Mouse (Mus musculus) mammary gland, adult 2 months (tissue): Measurements from ENCODE around the gene Gm20532. TPM values are rescaled to one million over a fixed set of nuclear protein-coding genes. Genes with fewer than 3 reads are reported as not detected.

Experiments used
- polyA plus RNA-seq: library from polyadenylated mRNA; depleted of rRNA; stranded (reverse); fragments of >200 nt; gene quantifications from 2 replicates; pipeline ENCODE4 v1.2.3, GENCODE M21; 2012; ENCODE audit warnings: low replicate concordance; rRNA removed

Gene Gm20532
- not detected in 2 replicates for polyA plus RNA-seq

DNA sequence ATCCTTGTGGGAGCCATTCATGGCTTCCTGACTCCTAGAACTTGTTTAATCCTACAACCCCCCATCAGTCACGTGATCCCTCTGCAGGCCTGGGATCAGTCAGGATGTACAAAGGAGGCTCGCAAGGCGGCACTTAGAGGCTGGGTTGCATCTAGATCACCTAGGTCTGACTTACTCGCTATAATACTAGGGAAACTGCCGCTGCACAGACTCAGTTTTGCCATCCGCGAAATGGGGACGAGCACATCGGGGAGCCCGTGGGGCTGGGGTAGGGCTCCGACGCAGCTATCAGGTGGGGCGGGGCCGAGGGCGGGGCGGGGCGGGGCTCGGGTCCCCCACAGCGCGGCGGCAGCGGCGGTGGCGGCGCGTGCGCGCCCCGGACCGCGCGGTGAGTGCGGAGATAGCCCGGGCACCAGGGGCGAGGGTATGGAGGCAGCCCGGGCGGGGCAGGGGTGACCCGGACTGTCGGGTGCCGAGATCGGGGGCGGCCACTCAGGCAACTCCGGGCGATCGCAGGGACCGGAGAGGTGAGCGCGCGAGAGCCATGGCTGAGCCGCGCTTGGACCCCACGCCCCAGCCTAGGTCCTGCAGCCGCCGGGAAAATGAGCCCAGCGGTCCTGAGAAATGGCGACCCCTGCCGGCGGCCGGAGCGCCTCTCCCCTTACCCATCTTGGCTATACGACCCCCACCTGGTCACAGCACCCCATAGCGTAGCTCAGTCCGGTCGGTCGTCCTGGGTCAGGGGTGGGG is at the start of gene Gm20532:
Gene Gm20532, plus strand, starts transcription at position 346 of the 750 bp plus-strand sequence.

DNA sequence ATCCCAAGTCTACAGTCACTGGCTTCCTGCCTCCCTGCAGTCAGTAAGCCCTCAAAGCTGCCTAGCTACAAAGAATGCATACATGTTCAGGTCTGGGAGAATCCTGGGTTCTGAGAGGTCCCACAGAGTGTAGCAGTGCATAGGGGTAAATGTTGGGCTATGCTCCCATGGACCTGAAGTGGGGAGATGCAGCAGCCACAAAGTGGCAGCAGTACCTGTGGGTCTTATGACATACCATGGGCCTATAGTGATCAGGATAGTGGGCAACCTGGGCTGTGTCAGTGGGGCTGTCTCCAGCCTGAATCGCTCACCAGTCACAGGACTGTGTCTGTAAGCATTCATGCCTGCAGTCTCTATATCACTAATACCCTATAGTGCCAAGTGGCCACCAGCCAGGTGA is 6.7 kb upstream of the Gm20532 start, which contains the start of gene Egfl7:
Gene Egfl7, plus strand, starts transcription at position 301 of the 400 bp plus-strand sequence.

GRCm38 (mm10) chr2:26603720-26604671 is 17.6 kb downstream of the Gm20532 start, which contains the start of gene Agpat2:
TSS of gene Agpat2 (minus strand) at chr2:26604417.

GRCm38 (mm10) chr2:26627921-26628739 is 41.7 kb downstream of the Gm20532 start, which contains the start of gene Fam69b:
TSS of gene Fam69b (plus strand) at chr2:26628457.

DNA sequence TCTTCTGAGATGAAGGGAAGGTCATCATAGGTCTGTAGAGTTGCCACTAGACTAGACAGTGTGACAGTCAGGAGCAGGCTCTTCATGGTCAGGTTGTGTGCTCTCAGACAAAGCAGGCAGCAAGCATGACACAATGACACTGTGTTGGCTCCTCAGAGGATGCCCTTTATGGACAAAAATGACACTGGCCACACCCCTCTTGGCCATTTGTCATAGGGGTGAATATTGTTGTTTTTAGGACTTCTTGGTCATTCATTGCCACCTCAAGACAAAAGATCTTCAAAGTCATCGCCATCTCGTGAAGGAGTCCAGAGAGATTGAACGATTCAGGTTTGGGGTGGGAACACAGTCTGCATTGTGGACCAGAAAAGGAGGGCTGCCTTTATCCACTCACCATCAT is 84.7 kb downstream of the Gm20532 start, which contains the start of gene Lcn4:
Gene Lcn4, minus strand, starts transcription at position 101 of the 400 bp plus-strand sequence.

Other genes starting within 250 kb of the Gm20532 start
- gene Dnlz, start 234.5 kb upstream of the Gm20532 start, polyA plus RNA-seq = 23.6 and 24.9 TPM in 2 replicates
- 6.2 and 11.1 TPM in 2 replicates for gene Card9, start 225.7 kb upstream of the Gm20532 start, polyA plus RNA-seq
- gene Snapc4, start 206.0 kb upstream of the Gm20532 start, polyA plus RNA-seq = 37.3 and 48.9 TPM in 2 replicates
- gene Entr1, start 197.3 kb upstream of the Gm20532 start, polyA plus RNA-seq = 85.9 and 95.2 TPM in 2 replicates
- gene Pmpca, start 197.3 kb upstream of the Gm20532 start, polyA plus RNA-seq = 26.6 and 59.7 TPM in 2 replicates
- 32.3 and 33.1 TPM in 2 replicates for gene Inpp5e, start 177.4 kb upstream of the Gm20532 start, polyA plus RNA-seq
- gene Sec16a, start 141.4 kb upstream of the Gm20532 start, polyA plus RNA-seq = 103 and 116 TPM in 2 replicates
- gene Notch1, start 70.0 kb upstream of the Gm20532 start, polyA plus RNA-seq = 51.4 and 106 TPM in 2 replicates
- gene Egfl7, start 6.6 kb upstream of the Gm20532 start, polyA plus RNA-seq = 381 and 497 TPM in 2 replicates
- 1,162 and 1,266 TPM in 2 replicates for gene Agpat2, start 17.8 kb downstream of the Gm20532 start, polyA plus RNA-seq
- 33.4 and 38.4 TPM in 2 replicates for gene Fam69b, start 41.8 kb downstream of the Gm20532 start, polyA plus RNA-seq
- gene Lcn4, start 84.6 kb downstream of the Gm20532 start, polyA plus RNA-seq = 0.66 and 1.3 TPM in 2 replicates